Mouse (Mus musculus) heart, embryonic 11.5 days (tissue): ENCODE measurements around the gene Klhdc1. TPM values are rescaled to one million over a fixed set of nuclear protein-coding genes. Genes with fewer than 3 reads are reported as not detected.
A peak's percentile ranks its signal among the peaks of the same experiment; 100 is the strongest.

Experiments
- ATAC-seq: fragments of 200-750 bp; cut with Nextera tagmentation; replicated peaks from 2 replicates; pipeline ENCODE4 v1.8.0; 2017; ENCODE audit warnings: moderate library complexity; ENCODE audit not compliant: insufficient number of reproducible peaks, low FRiP score, low TSS enrichment
- H3K27ac ChIP-seq: fragments of 300-500 bp; sonication (generic); 2 replicates; pipeline ENCODE4 v1.5.1; 2014; ENCODE audit warnings: mild to moderate bottlenecking, low read depth, low read length
- H3K27me3 ChIP-seq: fragments of 300-500 bp; sonication (generic); 2 replicates; pipeline ENCODE4 v1.6.1; 2014; ENCODE audit warnings: mild to moderate bottlenecking, low read length, mixed read lengths; ENCODE audit not compliant: control insufficient read depth, insufficient read depth
- H3K36me3 ChIP-seq: fragments of 300-500 bp; sonication (generic); 2 replicates; pipeline ENCODE4 v1.6.1; 2014; ENCODE audit warnings: mild to moderate bottlenecking, low read length, moderate library complexity, mixed read lengths; ENCODE audit not compliant: control insufficient read depth, insufficient read depth
- H3K4me1 ChIP-seq: fragments of 300-500 bp; sonication (generic); 2 replicates; pipeline ENCODE4 v1.6.1; 2014; ENCODE audit warnings: low read length; ENCODE audit not compliant: control insufficient read depth, insufficient read depth
- H3K4me2 ChIP-seq: fragments of 300-500 bp; sonication (generic); 2 replicates; pipeline ENCODE4 v1.6.1; 2014; ENCODE audit warnings: mild to moderate bottlenecking, moderate library complexity
- H3K4me3 ChIP-seq: fragments of 300-500 bp; sonication (generic); 2 replicates; pipeline ENCODE4 v1.5.1; 2014; ENCODE audit warnings: low read depth, low read length
- H3K9ac ChIP-seq: fragments of 300-500 bp; sonication (generic); 2 replicates; pipeline ENCODE4 v1.6.1; 2014; ENCODE audit warnings: mild to moderate bottlenecking, low read depth, low read length, moderate library complexity
- H3K9me3 ChIP-seq: fragments of 300-500 bp; sonication (generic); replicated peaks from 2 replicates; pipeline ENCODE4 v1.6.1; 2016; ENCODE audit warnings: low read length; ENCODE audit not compliant: control insufficient read depth
- WGBS: fragments of 180-500 bp; shearing (Covaris S2); extraction: QIAGEN DNeasy Blood & Tissue Kit; methylation state at CpG from one replicate; pipeline ENCODE4 v1.1.7; 2014; ENCODE audit not compliant: insufficient replicate concordance; 5-methylcytosine and 5-hydroxymethylcytosine counted together
- polyA plus RNA-seq: library from polyadenylated mRNA; unstranded; fragments of >200 nt; fragmentation: Nextera tagmentation; extraction: Ambion mirVana; gene quantifications from 2 replicates; pipeline ENCODE4 v1.2.1, GENCODE M21; 2014

The Klhdc1 gene
- polyA plus RNA-seq, 1 experiment from 2014 or later, result 7.7 TPM

DNA sequence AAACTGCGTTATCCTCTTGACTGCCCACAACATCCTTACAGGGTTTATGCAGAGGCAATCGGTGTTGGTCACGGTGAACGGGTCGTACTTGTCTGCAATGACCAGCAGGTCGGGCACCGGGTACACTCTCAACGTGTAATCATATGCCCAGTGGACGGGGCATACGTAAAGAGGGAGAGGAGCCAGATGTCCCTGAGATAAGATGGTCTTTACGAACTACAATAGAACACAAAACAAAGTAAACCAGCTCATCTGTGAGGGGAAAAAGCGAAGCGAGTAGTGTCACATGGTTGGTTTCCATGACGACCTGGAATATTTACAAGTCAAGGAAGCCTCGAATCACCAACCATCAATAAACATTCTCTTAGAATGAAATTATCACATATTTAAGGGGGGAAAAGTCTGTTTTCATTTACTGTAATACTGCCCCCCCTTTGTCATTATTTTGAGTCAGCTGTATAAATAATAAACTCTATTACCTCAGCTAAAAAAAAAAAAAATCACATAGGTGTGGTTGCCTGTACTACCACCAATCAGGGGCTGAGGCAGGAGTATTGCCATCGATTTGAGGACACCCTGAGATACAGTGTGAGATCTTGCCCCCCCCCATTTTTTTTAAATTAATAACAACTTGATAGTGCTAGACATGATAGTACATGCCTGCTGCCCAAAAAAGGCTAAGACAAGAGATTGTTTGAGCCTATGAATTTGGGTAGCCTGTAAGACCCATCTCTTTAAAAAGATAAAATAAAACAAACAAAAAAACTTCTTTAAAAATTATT lies 36.7 kb upstream of the Klhdc1 start, which contains the start of gene Gm49384:
Gene Gm49384, minus strand, starts transcription at position 216 of the 782 bp plus-strand sequence.
- ATAC-seq, result no peak
- Histone ChIP-seq H3K4me3 (no peak within 1 kb of the TSS), H3K9me3 (no peaks in the 10 kb centered on the region), H3K4me1 (no peaks in the 10 kb centered on the region), H3K27me3 (no peaks in the 10 kb centered on the region), H3K27ac (no peak within 1 kb of the TSS), H3K9ac (no peak within 1 kb of the TSS), H3K4me2 (no peak within 1 kb of the TSS), H3K36me3 (peaks cover 9% of the 10 kb centered on the region)
- 86% methylated on average over 16 of the region's 16 CpGs for WGBS

DNA sequence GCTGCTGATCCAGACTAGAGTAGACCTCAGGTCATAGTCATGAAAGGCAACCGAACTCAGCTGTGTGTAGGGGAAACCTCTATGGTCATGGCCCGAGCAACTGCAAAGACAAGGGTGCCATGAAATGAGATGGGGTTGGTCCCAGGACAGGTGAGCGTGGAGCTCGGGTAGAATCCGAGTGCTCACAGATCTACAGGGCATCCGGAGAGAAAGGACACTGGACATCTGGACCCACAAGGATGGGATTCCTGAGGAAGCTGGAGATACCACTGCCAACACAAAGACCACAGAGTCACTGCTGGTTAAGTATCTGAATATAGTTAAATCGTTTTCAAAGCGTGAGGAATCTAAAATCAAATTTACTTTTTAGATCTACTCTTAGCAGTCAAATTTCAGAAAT lies 33.6 kb upstream of the Klhdc1 start:
- 85% methylated on average over 8 of the region's 8 CpGs for WGBS
- Histone ChIP-seq H3K9ac (no peak overlapping the region), H3K4me3 (no peak overlapping the region), H3K27me3 (no peaks in the 10 kb centered on the region), H3K9me3 (no peaks in the 10 kb centered on the region), H3K27ac (no peak overlapping the region), H3K36me3 (peaks cover 3% of the 10 kb centered on the region), H3K4me1 (no peaks in the 10 kb centered on the region), H3K4me2 (no peak overlapping the region)
- no peak for ATAC-seq

DNA sequence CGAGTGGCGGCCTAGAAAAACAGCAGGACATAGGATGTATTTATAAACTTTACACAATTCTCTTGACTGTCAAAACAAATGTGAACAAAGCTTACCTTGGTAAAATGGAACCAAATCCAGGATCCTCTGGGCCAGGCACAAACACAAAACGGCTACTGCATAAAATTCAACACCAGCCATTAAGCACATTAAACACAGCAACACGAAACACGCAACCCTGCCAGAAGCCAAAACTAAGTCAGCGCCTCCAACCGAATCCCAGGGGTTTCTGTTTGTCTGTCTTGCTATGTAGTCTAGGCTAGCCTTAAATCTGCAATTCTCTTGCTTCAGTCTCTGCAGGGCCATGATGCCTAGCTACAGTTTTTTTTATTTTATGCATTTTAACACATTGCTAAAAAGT lies 33.0 kb upstream of the Klhdc1 start:
- no peak overlapping the region for H3K4me3 ChIP-seq
- H3K27me3 ChIP-seq, result no peaks in the 10 kb centered on the region
- H3K9me3 ChIP-seq, result no peaks in the 10 kb centered on the region
- H3K36me3 ChIP-seq, result peaks cover 3% of the 10 kb centered on the region
- no peak for ATAC-seq
- no peak overlapping the region for H3K4me2 ChIP-seq
- no peak overlapping the region for H3K9ac ChIP-seq
- 95% methylated on average over 7 of the region's 7 CpGs for WGBS
- H3K4me1 ChIP-seq, result no peaks in the 10 kb centered on the region
- no peak overlapping the region for H3K27ac ChIP-seq

DNA sequence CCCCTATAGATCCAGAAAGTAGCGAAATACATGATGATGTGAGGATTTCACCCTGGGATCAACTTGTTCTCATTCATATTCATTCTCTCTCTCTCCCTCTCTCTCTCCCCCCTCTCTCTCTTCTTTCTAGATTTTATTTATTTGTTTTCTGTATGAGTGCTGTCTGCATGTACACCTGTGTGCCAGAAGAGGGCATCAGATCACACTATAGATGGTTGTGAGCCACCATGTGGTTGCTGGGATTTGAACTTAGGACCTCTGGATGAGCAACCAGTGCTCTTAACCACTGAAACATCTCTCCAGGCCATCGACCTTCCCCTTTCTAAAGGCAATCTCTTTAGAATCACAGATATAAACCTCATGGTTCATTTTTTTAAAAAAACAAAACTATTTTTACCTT lies 32.5 kb upstream of the Klhdc1 start:
- Histone ChIP-seq H3K9me3 (no peaks in the 10 kb centered on the region), H3K4me3 (no peak overlapping the region)
- no peak for ATAC-seq

DNA sequence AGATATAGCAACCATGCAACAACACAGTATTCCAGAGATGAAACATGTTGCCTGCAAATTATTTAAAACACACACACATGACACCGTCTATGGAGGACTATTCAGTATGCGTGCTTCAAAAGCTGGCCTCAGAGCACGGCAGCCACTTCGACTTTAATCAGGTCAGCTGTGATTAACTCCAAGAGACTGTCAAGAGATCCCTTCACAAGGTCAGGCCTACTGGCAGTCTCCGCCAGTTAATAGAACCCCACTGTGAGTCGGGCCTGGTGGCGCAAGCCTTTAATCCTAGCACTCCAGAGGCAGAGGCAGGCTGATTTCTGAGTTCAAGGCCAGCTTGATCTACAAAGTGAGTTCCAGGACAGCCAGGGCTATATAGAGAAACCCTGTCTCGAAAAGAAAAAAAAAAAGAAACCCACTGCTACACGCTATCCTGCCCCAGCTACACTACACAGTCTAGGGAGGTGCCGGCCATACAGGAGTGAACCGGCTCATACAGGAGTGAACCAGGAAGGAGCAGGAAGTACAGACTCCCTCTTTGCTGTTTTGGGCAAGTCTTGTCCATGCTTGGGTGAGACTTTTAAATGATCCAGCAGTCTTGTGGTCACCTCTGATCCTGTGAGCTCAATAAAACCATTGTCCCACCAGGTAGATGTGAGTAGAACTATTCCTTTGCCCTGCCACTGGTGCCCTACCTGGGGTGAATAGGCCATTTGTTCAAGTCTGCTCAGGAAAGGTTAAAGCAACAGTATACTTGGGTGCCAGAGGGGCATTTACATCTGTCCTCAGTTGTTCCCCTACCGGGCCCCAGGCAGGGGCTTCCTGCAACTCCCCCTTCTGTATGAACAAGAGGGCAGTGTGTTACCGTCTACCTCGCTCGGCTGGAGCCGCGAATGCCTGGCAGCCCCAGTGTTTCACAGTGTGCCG lies 30.7 kb upstream of the Klhdc1 start:
- Histone ChIP-seq H3K4me3 (no peak overlapping the region), H3K27ac (no peak overlapping the region), H3K9me3 (no peaks in the 10 kb centered on the region), H3K27me3 (no peaks in the 10 kb centered on the region), H3K4me1 (no peaks in the 10 kb centered on the region), H3K36me3 (peaks cover 5% of the 10 kb centered on the region), H3K4me2 (no peak overlapping the region), H3K9ac (no peak overlapping the region)
- ATAC-seq, result 0 out of 2 replicates have a peak, but pooled peaks have one; percentile 59
- 89% methylated on average over 18 of the region's 18 CpGs for WGBS

More for the DNA sequence above, 32.5 kb upstream of the Klhdc1 start:
- WGBS, result 85% methylated on average over 2 of the region's 2 CpGs
- no peak overlapping the region for H3K27ac ChIP-seq
- no peak overlapping the region for H3K9ac ChIP-seq
- no peak overlapping the region for H3K4me2 ChIP-seq
- H3K27me3 ChIP-seq, result no peaks in the 10 kb centered on the region
- H3K4me1 ChIP-seq, result no peaks in the 10 kb centered on the region
- peaks cover 5% of the 10 kb centered on the region for H3K36me3 ChIP-seq

DNA sequence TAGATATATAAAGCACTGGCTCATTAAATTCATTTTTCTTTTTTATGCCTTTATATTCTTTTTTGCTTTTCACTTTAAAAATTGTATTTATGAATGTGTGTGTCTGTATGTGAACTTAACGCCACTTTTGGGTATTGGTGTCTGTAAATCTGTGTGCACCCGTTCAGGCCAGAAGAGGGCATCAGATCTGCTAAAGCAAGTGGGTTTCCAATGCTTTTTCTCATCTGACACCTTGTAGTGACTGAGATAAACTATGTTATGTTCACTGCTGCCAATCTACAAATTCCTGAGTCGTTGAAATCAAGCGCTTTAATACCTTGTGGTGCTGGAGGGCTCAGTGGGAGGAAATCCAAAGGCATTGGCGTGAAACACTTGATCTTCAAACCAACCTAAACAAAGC lies 29.9 kb upstream of the Klhdc1 start:
- Histone ChIP-seq H3K9me3 (no peaks in the 10 kb centered on the region), H3K27me3 (no peaks in the 10 kb centered on the region), H3K4me1 (no peaks in the 10 kb centered on the region), H3K36me3 (peaks cover 8% of the 10 kb centered on the region), H3K9ac (no peak overlapping the region), H3K27ac (no peak overlapping the region), H3K4me2 (no peak overlapping the region), H3K4me3 (no peak overlapping the region)
- 67% methylated on average over 5 of the region's 5 CpGs for WGBS
- ATAC-seq, result no peak

DNA sequence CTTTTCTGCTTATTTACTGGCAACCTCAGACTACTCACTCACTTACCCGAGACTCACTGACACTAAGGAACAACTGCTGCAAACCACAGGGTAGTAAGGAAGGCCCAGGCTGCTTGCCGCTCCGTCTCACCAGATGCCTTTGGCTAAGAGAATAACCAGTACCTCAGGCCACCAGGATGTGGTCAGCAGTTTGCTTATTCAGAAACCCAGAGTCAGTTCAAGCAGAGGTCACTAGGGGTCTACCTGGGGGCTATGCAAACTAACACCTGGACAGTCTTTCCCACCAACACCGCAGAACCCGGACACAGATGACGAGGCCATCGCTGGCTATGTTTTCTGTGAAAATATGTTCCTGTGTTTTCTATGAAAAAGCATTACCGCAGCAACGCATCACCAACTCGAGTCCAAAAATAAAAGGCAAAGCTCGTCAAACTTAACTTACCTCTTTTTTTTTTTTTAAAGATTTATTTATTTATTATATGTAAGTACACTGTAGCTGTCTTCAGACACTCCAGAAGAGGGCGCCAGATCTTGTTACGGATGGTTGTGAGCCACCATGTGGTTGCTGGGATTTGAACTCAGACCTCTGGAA lies 27.7 kb upstream of the Klhdc1 start:
- H3K27me3 ChIP-seq, result no peaks in the 10 kb centered on the region
- H3K36me3 ChIP-seq, result peaks cover 12% of the 10 kb centered on the region
- WGBS, result 90% methylated on average over 13 of the region's 13 CpGs
- no peak overlapping the region for H3K9ac ChIP-seq
- H3K4me1 ChIP-seq, result no peaks in the 10 kb centered on the region
- no peak overlapping the region for H3K4me2 ChIP-seq
- no peak overlapping the region for H3K4me3 ChIP-seq
- no peak for ATAC-seq
- no peaks in the 10 kb centered on the region for H3K9me3 ChIP-seq
- no peak overlapping the region for H3K27ac ChIP-seq

DNA sequence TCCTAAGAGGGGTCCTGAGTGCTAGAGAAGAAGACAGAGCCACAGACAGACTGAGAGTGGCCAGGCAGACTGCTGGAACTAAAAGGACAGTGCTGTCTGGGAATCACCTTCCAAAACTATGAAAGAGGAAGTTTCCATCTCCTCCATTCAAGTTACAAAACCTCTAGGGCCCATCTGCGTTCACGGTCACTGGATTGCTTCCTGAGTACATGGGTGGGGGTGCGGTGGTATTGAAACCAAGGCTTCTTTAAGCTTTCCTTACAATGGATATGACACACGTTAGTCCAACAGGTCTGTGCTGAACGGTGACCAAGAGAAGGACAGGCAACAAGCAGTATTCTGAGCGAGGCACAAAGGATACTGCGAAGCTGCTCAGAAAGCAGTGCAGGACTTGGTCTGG lies 26.6 kb upstream of the Klhdc1 start:
- Histone ChIP-seq H3K36me3 (peaks cover 12% of the 10 kb centered on the region; the same call in 1 of the 2 replicates), H3K4me3 (no peak overlapping the region), H3K4me2 (no peak overlapping the region), H3K9ac (no peak overlapping the region), H3K9me3 (no peaks in the 10 kb centered on the region), H3K27me3 (no peaks in the 10 kb centered on the region), H3K27ac (no peak overlapping the region), H3K4me1 (no peaks in the 10 kb centered on the region)
- 88% methylated on average over 7 of the region's 7 CpGs for WGBS
- no peak for ATAC-seq
